Mouse (Mus musculus): Measurements from ENCODE around the gene Lrrc1. TPM values are rescaled to one million over a fixed set of nuclear protein-coding genes. Genes with fewer than 3 reads are reported as not detected.

Gene Lrrc1
- polyA plus RNA-seq, 1 experiment = 106 TPM

GRCm38 (mm10) chr9:77499084-77499483, 45.6 kb downstream of the Lrrc1 start:
- Histone ChIP-seq H3K27ac (ENCODE audit: control insufficient read depth, insufficient read depth, low read depth, low read length) (no peak overlapping the region), H3K27me3 (ENCODE audit: control insufficient read depth, insufficient read depth, low read length) (no peaks in the 10 kb centered on the region), H3K4me3 (ENCODE audit: control insufficient read depth, low read depth, low read length) (no peak overlapping the region), H3K36me3 (ENCODE audit: control insufficient read depth, insufficient read depth, low read length) (no peaks in the 10 kb centered on the region), H3K4me1 (ENCODE audit: control insufficient read depth, insufficient read depth, low read length) (peaks cover 2% of the 10 kb centered on the region; the same call in 1 of the 2 replicates)
- TF ChIP-seq POLR2A (IDR thresholded peaks at IDR 0.05; ENCODE audit: control insufficient read depth, low read depth, low read length) (no peak), CTCF (IDR thresholded peaks at IDR 0.05; ENCODE audit: control insufficient read depth, insufficient read depth, insufficient replicate concordance, low read depth, low read length) (no peak)

GRCm38 (mm10) chr9:77498406-77498805, 46.3 kb downstream of the Lrrc1 start:
- Histone ChIP-seq H3K36me3 (ENCODE audit: control insufficient read depth, insufficient read depth, low read length) (no peaks in the 10 kb centered on the region), H3K27me3 (ENCODE audit: control insufficient read depth, insufficient read depth, low read length) (no peaks in the 10 kb centered on the region), H3K4me1 (ENCODE audit: control insufficient read depth, insufficient read depth, low read length) (peaks cover 2% of the 10 kb centered on the region; the same call in 1 of the 2 replicates), H3K27ac (ENCODE audit: control insufficient read depth, insufficient read depth, low read depth, low read length) (no peak overlapping the region), H3K4me3 (ENCODE audit: control insufficient read depth, low read depth, low read length) (no peak overlapping the region)
- TF ChIP-seq POLR2A (IDR thresholded peaks at IDR 0.05; ENCODE audit: control insufficient read depth, low read depth, low read length) (no peak), CTCF (IDR thresholded peaks at IDR 0.05; ENCODE audit: control insufficient read depth, insufficient read depth, insufficient replicate concordance, low read depth, low read length) (no peak)

GRCm38 (mm10) chr9:77497173-77497572, 47.5 kb downstream of the Lrrc1 start:
- TF ChIP-seq POLR2A (IDR thresholded peaks at IDR 0.05; ENCODE audit: control insufficient read depth, low read depth, low read length) = no peak
- no peak for TF ChIP-seq CTCF (IDR thresholded peaks at IDR 0.05; ENCODE audit: control insufficient read depth, insufficient read depth, insufficient replicate concordance, low read depth, low read length)
- Histone ChIP-seq H3K4me1 (ENCODE audit: control insufficient read depth, insufficient read depth, low read length) (peaks cover 2% of the 10 kb centered on the region; the same call in 1 of the 2 replicates), H3K36me3 (ENCODE audit: control insufficient read depth, insufficient read depth, low read length) (no peaks in the 10 kb centered on the region), H3K4me3 (ENCODE audit: control insufficient read depth, low read depth, low read length) (no peak overlapping the region), H3K27me3 (ENCODE audit: control insufficient read depth, insufficient read depth, low read length) (no peaks in the 10 kb centered on the region), H3K27ac (ENCODE audit: control insufficient read depth, insufficient read depth, low read depth, low read length) (no peak overlapping the region; the same call in 1 of the 2 replicates)

- TF ChIP-seq POLR2A (IDR thresholded peaks at IDR 0.05; ENCODE audit: control insufficient read depth, low read depth, low read length) (no peak), CTCF (IDR thresholded peaks at IDR 0.05; ENCODE audit: control insufficient read depth, insufficient read depth, insufficient replicate concordance, low read depth, low read length) (no peak)
- Histone ChIP-seq H3K27ac (ENCODE audit: control insufficient read depth, insufficient read depth, low read depth, low read length) (peak overlapping the region; percentile 3), H3K4me1 (ENCODE audit: control insufficient read depth, insufficient read depth, low read length) (peaks cover 2% of the 10 kb centered on the region; the same call in 1 of the 2 replicates), H3K36me3 (ENCODE audit: control insufficient read depth, insufficient read depth, low read length) (no peaks in the 10 kb centered on the region), H3K27me3 (ENCODE audit: control insufficient read depth, insufficient read depth, low read length) (no peaks in the 10 kb centered on the region), H3K4me3 (ENCODE audit: control insufficient read depth, low read depth, low read length) (no peak overlapping the region)
These were observed 48.1 kb downstream of the Lrrc1 start for GRCm38 (mm10) chr9:77496540-77497062.

- H3K36me3 ChIP-seq (ENCODE audit: control insufficient read depth, insufficient read depth, low read length) = no peaks in the 10 kb centered on the region
- H3K27me3 ChIP-seq (ENCODE audit: control insufficient read depth, insufficient read depth, low read length) = no peaks in the 10 kb centered on the region
- H3K27ac ChIP-seq (ENCODE audit: control insufficient read depth, insufficient read depth, low read depth, low read length) = no peak overlapping the region
- peaks cover 5% of the 10 kb centered on the region for H3K4me1 ChIP-seq (ENCODE audit: control insufficient read depth, insufficient read depth, low read length)
- H3K4me3 ChIP-seq (ENCODE audit: control insufficient read depth, low read depth, low read length) = no peak overlapping the region
- no peak for TF ChIP-seq POLR2A (IDR thresholded peaks at IDR 0.05; ENCODE audit: control insufficient read depth, low read depth, low read length)
- no peak for TF ChIP-seq CTCF (IDR thresholded peaks at IDR 0.05; ENCODE audit: control insufficient read depth, insufficient read depth, insufficient replicate concordance, low read depth, low read length)
These were observed 50.4 kb downstream of the Lrrc1 start for GRCm38 (mm10) chr9:77494307-77494706.

GRCm38 (mm10) chr9:77488611-77489010, 56.1 kb downstream of the Lrrc1 start:
- Histone ChIP-seq H3K4me3 (ENCODE audit: control insufficient read depth, low read depth, low read length) (no peak overlapping the region), H3K27me3 (ENCODE audit: control insufficient read depth, insufficient read depth, low read length) (no peaks in the 10 kb centered on the region), H3K27ac (ENCODE audit: control insufficient read depth, insufficient read depth, low read depth, low read length) (no peak overlapping the region), H3K4me1 (ENCODE audit: control insufficient read depth, insufficient read depth, low read length) (peaks cover 3% of the 10 kb centered on the region), H3K36me3 (ENCODE audit: control insufficient read depth, insufficient read depth, low read length) (no peaks in the 10 kb centered on the region)
- TF ChIP-seq CTCF (IDR thresholded peaks at IDR 0.05; ENCODE audit: control insufficient read depth, insufficient read depth, insufficient replicate concordance, low read depth, low read length) = no peak
- no peak for TF ChIP-seq POLR2A (IDR thresholded peaks at IDR 0.05; ENCODE audit: control insufficient read depth, low read depth, low read length)

- Histone ChIP-seq H3K4me3 (ENCODE audit: control insufficient read depth, low read depth, low read length) (no peak overlapping the region), H3K27me3 (ENCODE audit: control insufficient read depth, insufficient read depth, low read length) (no peaks in the 10 kb centered on the region), H3K4me1 (ENCODE audit: control insufficient read depth, insufficient read depth, low read length) (peaks cover 3% of the 10 kb centered on the region), H3K36me3 (ENCODE audit: control insufficient read depth, insufficient read depth, low read length) (no peaks in the 10 kb centered on the region), H3K27ac (ENCODE audit: control insufficient read depth, insufficient read depth, low read depth, low read length) (no peak overlapping the region)
- TF ChIP-seq CTCF (IDR thresholded peaks at IDR 0.05; ENCODE audit: control insufficient read depth, insufficient read depth, insufficient replicate concordance, low read depth, low read length) = no peak
- no peak for TF ChIP-seq POLR2A (IDR thresholded peaks at IDR 0.05; ENCODE audit: control insufficient read depth, low read depth, low read length)
These were observed 57.2 kb downstream of the Lrrc1 start for GRCm38 (mm10) chr9:77487427-77487826.
